Mouse (Mus musculus) left cerebral cortex, adult 11 months (tissue): Measurements from ENCODE around the gene Pde9a.

Source experiments
- DNase-seq: peaks from one replicate; pipeline ENCODE4 v3.0.0; 2022; ENCODE audit warnings: low spot score

The Pde9a gene

GRCm38 (mm10) chr17:31386766-31387275 lies 811 bp downstream of the Pde9a start:
- no peak for DNase-seq

- DNase-seq = no peak
Measured at GRCm38 (mm10) chr17:31389432-31390050, 3.5 kb downstream of the Pde9a start.

- no peak for DNase-seq
Measured at GRCm38 (mm10) chr17:31391462-31391861, 5.5 kb downstream of the Pde9a start.

- DNase-seq = no peak
Measured at GRCm38 (mm10) chr17:31392041-31392440, 6.0 kb downstream of the Pde9a start.

GRCm38 (mm10) chr17:31393811-31394210 lies 7.8 kb downstream of the Pde9a start:
- DNase-seq = no peak

GRCm38 (mm10) chr17:31400294-31400693 lies 14.3 kb downstream of the Pde9a start:
- DNase-seq = no peak

- DNase-seq = no peak
Measured at GRCm38 (mm10) chr17:31401160-31401559, 15.2 kb downstream of the Pde9a start.

GRCm38 (mm10) chr17:31402713-31403112 lies 16.7 kb downstream of the Pde9a start:
- no peak for DNase-seq

GRCm38 (mm10) chr17:31405694-31406227 lies 19.8 kb downstream of the Pde9a start:
- no peak for DNase-seq

- no peak for DNase-seq
Measured at GRCm38 (mm10) chr17:31409741-31410350, 23.8 kb downstream of the Pde9a start.

GRCm38 (mm10) chr17:31415258-31415657 lies 29.2 kb downstream of the Pde9a start:
- DNase-seq = no peak

- no peak for DNase-seq
Measured at GRCm38 (mm10) chr17:31418804-31419597, 33.0 kb downstream of the Pde9a start.

GRCm38 (mm10) chr17:31419598-31419950 lies 33.6 kb downstream of the Pde9a start:
- DNase-seq = no peak

GRCm38 (mm10) chr17:31419995-31420394 lies 34.0 kb downstream of the Pde9a start:
- DNase-seq = no peak

GRCm38 (mm10) chr17:31420658-31421057 lies 34.6 kb downstream of the Pde9a start:
- no peak for DNase-seq

- DNase-seq = no peak
Measured at GRCm38 (mm10) chr17:31422381-31422780, 36.4 kb downstream of the Pde9a start.

- no peak for DNase-seq
Measured at GRCm38 (mm10) chr17:31423020-31423419, 37.0 kb downstream of the Pde9a start.

- DNase-seq = no peak
Measured at GRCm38 (mm10) chr17:31424358-31424757, 38.3 kb downstream of the Pde9a start.

- no peak for DNase-seq
Measured at GRCm38 (mm10) chr17:31424798-31425197, 38.8 kb downstream of the Pde9a start.

GRCm38 (mm10) chr17:31425827-31426698 lies 40.1 kb downstream of the Pde9a start:
- DNase-seq = no peak

- no peak for DNase-seq
Measured at GRCm38 (mm10) chr17:31429402-31429801, 43.4 kb downstream of the Pde9a start.

GRCm38 (mm10) chr17:31432878-31433281 lies 46.9 kb downstream of the Pde9a start:
- DNase-seq = no peak
